Mouse (Mus musculus) hematopoietic stem cell, adult 5-6 weeks (primary cell): Measurements from ENCODE around the gene Dnajc17. TPM values are rescaled to one million over a fixed set of nuclear protein-coding genes. Genes with fewer than 3 reads are reported as not detected.
A peak's percentile ranks its signal among the peaks of the same experiment; 100 is the strongest.

Source experiments
- ATAC-seq, 2 experiments: fragments of 125-278 bp in 1 of 2; replicated peaks in 1 of 2; 2 replicates each; pipeline ENCODE4 v1.8.0; 2016 to 2017; ENCODE audit warnings: inconsistent platforms in 2 of 2, mild to moderate bottlenecking in 2 of 2, moderate number of reproducible peaks in 2 of 2, low read depth in 1 of 2, moderate TSS enrichment in 1 of 2; ENCODE audit not compliant: low FRiP score in 2 of 2, poor library complexity in 2 of 2, severe bottlenecking in 2 of 2, insufficient read depth in 1 of 2, low TSS enrichment in 1 of 2
- total RNA-seq: library from RNA; stranded (forward); fragments of 172-1452, 232-1000 nt; gene quantifications from 2 replicates; pipeline ENCODE4 v1.2.3, GENCODE M21; 2017

Gene Dnajc17
- total RNA-seq, 1 experiment from 2014 or later: 37.1 TPM

GRCm38 (mm10) chr2:119207961-119208343 is 643 bp downstream of the Dnajc17 start:
- peak; percentile 1; a peak in 1 of 4 replicates for ATAC-seq

GRCm38 (mm10) chr2:119203871-119204460 is 4.6 kb downstream of the Dnajc17 start:
- no peak for ATAC-seq

GRCm38 (mm10) chr2:119202914-119203453 is 5.6 kb downstream of the Dnajc17 start:
- ATAC-seq: no peak

DNA sequence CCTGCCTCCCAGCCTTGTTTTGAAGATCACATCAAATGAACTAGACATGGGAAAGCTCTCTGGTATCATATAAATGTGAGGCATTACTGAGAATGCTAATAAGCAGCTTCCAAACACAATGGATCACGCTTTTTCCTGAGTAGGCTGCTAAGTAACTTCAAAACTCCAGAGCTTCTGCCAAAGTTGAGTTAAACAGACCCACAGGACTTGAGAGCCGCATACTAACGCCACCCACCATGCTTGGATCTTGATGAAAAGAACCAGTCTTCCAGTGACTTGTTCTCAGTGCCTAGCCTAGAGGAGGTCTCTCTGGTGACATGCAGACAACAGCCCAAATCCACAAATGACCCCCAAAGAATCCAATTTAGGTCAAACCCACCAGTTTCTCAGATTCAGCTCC is 9.7 kb downstream of the Dnajc17 start:
- ATAC-seq: no peak

DNA sequence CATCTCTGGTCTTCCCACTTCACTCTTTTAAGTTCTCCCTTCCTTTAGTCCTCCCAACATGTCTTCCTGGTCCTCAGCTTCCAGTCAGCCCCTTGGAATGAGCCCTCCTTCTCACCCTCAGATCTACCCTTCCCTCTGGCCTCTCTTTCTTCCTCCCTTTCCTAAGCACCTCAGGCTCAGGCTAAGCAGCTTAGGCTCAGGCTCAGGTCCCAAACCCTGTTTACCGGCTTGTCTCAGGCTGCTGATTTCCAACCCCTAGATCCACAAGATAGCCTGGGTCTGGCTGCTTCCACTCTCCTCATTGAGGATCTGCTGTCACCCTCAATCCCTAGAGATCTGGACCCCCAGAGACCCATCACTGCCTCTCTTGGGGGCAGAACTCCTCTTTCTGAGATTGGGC is 10.5 kb downstream of the Dnajc17 start:
- no peak for ATAC-seq

DNA sequence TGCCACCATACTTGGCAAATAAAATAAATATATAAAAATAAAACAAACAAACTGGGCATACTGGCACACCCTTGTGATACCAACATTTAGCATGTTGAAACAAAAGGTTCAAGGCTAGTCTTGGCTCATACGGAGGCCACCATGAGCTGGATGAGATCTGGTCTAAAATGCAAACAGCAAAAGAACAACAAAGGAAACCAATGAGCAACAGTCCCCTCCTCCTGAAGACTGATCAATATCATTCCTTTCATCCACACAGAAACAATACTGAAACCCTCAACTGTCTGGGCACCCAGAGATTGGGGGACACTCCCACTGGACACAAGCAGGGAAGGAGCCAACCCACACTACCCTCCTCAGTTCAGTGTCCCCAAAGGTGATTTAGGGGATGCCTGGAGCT is 11.1 kb downstream of the Dnajc17 start:
- no peak for ATAC-seq

DNA sequence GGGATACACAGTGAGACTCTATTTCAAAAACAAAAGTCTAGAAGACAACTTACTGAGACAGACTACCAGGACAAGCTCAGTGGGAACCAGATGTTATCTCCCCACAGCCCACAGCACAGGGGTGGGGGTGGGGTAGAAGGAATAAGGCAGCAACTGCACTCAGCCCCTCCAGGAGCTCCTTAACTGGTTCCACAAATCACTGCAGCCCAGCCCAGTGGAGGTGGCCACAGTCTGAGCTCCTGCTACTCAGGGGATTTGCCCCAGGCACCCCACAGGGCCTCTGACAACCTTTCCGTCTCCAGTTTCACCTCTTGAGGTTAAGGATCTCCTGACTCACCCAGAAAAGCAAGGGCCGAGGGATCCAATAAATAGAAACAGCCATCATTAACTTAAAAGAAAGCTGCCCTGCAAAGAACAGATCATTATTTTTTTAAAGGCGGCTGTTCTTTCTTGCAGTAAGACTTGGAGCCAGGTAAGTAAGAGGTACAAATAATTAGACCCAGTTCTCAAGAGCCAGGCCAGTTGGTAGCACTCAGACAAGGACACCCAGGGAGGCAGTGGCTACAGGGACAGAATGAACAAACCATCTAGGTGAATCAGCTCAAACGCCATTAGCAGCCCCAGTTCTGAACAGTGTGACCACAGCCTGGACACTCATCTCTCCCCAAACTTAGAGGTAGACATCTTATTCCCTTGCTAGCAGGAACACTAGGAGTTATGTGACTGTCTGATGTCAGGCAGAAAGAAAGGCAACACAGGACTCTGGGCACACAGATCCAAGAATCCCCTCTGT is 12.1 kb downstream of the Dnajc17 start:
- ATAC-seq: no peak

DNA sequence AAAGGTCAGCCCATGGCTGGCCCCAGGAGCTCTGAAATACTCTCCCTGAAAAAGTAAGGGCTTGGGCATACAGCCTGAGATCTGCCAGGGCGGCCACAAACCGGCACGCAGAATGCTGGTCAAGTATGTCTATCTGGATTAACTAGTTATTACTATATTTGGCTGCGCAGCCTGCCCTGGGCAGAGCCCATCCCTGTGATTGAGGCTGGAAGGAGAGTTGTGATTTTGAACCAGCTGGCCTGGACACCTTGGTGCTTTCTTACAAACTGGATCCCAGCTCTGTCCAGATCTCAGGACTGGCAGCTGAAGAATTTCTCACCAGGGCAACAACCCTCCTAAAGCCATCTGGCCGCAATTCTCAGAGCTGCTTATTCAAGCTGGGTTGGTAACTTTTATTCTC is 14.5 kb downstream of the Dnajc17 start:
- no peak for ATAC-seq

DNA sequence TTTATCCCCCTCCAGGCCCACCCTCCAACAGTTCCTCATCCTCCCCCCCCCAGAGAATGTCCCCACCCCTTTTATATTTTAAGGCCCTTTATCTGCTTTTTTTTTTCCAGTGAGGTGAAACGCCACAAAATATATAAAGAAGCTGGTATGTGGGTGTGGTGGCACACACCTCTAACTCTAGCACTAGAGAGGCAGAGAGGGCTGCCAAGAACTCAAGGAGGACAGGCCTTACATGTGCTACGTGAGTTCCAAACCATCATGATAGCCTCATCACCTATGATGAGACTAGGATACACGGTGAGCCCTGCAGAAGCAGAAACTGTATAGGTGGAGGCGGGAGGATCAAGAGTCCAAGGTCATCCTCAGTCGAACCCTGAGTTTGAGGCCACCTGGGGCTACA is 17.6 kb downstream of the Dnajc17 start:
- ATAC-seq: no peak

DNA sequence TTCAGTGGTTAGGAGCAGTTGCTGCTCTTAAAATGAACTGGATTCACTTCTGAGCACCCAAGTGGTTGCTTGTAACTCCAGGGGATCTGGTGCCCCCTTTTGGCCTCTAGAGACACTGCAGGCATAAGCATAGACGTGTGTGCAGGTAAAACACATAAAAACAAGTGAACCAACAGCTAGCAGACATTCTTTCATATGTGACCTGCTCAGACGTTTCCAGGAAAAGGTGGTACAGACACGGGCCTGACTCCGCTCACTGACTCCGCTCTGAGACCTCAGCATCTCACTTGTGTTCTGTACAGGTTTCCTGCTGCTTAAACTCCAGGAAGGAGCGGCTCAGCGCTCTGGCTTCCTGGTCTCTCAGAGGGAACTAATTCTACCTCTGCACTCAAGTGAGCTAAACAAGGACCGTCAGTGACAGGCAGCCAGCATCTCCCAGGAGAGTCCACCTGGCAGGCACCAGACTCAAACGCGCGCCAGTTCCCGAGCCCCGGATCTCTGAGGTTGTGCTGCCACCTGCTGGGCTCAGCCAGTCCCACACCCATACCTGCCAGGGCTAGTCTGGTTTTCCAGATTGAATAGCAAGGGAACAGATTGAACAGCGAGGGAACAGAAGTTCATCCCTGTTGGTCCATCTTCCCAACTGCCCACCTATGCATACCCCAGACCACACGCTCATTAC is 19.4 kb downstream of the Dnajc17 start:
- ATAC-seq: peak; percentile 86 to 98

DNA sequence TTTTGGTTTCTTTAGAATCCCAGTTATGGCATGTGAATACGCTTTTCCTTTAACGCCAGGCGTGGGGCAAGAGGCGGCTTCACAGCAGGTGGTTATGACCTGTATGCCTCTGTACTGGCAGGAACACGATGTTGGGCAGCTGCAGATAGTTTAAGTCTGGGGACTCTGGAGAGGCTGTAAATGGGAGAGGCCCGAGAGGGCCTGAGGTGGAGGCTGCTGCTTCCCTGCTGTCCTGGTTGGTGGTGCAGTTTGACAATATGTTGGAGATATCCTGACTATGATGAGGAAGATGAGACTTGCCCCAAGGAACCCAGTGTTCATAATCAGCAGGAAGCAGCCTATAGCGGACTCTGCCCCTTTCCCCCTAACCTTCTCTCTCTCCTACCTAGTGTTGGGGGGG is 25.7 kb downstream of the Dnajc17 start:
- ATAC-seq: no peak

- ATAC-seq: no peak
Observed at GRCm38 (mm10) chr2:119177384-119177939, 31.1 kb downstream of the Dnajc17 start.

GRCm38 (mm10) chr2:119176761-119177160 is 31.8 kb downstream of the Dnajc17 start:
- no peak for ATAC-seq

GRCm38 (mm10) chr2:119175614-119176013 is 33.0 kb downstream of the Dnajc17 start:
- ATAC-seq: no peak

DNA sequence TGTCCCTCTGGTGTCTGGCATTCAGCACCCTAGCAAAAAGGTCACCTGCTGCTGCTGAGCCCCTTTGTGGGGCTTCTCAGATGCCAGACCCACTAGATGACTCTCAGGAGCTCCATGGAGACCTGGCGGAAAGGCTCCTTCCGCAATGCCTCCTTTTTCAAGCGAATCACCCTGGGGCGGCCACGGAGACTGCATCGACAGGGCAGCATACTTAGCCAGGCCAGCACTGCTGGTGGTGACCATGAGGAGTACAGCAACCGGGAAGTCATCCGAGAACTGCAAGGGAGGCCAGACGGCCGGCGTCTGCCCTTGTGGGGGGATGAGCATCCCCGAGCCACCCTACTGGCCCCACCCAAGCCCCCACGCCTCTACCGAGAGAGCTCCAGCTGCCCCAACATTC is 33.7 kb downstream of the Dnajc17 start:
- ATAC-seq: no peak

DNA sequence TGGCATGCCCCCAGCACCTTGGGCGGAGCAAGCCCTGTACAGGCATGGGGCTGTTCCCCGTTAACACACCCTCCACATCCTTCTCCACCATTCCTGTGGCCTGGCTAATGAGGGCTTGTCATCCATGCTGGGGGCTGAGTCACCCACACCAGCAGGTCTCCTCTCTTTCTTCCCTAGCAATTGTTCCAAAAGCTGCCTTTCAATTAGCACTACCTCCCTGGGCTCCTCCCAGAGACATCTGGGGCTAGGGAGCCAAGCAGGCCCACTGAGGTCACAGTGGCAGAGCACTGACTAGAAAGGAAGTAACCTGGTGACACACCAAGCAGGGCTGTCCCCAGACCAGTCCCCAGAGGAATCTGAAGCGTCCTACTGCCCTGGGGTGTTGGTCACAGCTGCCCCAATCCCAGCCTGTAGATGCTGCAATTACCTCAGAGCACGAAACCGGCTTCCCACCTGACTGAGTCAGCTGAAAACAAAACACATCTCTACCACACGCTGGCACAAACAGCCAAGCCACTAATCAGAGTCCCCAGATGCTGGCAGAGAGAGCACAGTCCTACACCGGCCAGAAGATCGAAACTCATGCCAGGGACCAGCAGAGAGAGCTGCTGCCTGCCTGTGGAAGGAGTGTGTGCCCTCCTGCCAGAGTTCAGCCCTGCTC is 34.5 kb downstream of the Dnajc17 start, which contains the start of gene Gm14137:
Gene Gm14137, plus strand, starts transcription at position 519 of the 661 bp plus-strand sequence.
- ATAC-seq: no peak

DNA sequence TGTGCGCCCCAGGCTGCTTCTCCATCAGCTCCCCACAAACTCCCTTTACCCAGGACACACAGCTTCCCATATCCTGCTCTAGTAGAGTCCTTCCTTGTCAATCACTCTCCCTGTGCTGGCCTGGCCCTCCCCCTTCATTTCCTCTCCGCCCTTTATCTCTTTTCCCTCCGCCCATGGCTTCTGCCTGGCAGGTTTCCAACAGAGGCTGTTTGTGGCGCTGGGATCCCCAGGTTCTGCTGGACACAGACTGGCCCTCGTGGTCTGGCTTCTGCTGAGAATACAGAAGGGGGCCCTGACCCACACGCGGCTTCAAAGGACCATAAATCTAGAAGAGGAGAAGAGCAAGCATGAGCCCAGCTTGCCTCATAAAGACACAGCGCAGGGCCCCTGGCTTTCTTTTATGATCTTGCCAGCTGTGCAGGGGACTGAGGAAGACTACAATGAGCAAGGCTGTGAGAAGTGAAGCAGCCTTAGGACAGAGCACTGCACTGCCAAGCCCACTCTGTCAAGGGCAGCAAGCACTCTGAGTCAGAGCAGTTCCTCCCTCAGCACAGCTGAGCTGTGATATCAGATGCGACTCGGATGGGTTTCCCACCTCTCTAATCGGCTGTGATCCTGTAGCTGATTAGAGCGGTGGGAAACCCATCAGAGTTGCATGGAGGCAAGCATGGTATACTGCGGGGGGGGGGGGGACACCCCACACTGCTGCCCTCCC is 35.6 kb downstream of the Dnajc17 start:
- no peak for ATAC-seq
